Mouse (Mus musculus): Measurements from ENCODE around the gene Psenen. TPM values are rescaled to one million over a fixed set of nuclear protein-coding genes. Genes with fewer than 3 reads are reported as not detected.

The Psenen gene
- total and polyA plus RNA-seq, 3 experiments, result 123 to 190 (median 185) TPM

- DNase-seq, result peak; percentile 99
Measured at GRCm38 (mm10) chr7:30588676-30589434, 25.4 kb upstream of the Psenen start, which contains the start of gene Kmt2b. Gene Kmt2b (minus strand): TSS chr7:30588726.

- DNase-seq, result peak; percentile 73
Measured at GRCm38 (mm10) chr7:30587842-30588667, 24.6 kb upstream of the Psenen start.

DNA sequence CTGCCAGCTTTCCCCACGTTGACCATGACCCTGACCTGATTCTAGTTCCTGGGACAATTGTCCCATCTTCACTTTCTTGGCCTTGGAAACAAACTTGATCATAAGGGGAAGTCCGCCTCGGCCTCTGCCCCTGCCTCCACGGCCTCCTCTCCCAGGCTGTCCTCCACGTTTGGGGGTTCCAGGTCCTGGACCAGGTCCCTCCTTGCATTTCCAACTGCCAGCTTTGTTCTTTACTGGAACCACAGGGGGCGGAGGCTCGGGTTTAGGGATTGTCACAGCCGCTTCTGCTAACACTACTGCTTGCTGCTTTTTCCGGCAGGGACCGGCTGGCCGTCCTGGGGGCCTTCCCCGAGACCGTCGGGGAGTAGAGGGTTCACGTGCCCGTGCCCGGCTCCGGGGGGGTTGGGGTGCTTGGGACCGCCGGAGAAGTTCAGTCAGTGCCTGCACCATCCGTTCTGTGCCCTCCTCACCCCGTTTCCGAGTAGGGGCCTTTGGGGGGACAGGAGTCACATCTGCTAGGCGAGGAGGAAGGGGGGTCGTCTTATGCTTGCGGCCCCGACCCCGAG lies 23.1 kb upstream of the Psenen start:
- no peak for DNase-seq

DNA sequence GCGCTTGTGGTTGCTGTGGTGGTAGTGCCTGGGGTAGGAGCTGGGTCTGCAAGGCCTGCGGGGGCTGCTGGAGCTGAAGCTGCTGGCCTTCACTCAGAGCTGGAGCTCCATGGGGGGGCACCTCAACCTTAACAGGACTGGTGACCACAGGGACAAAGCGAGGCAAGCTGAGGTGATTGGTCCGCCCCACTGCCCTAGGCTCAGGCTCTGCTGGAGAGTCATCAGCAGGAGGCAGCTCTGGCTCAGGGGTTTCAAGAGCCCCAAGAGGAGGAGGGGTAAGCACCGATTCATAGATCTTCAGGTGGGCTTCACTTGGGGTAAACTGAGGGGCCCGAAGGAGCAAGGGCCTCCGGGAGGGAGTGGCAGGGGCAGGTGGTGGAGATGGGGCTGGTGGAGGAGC lies 21.7 kb upstream of the Psenen start:
- no peak for DNase-seq

DNA sequence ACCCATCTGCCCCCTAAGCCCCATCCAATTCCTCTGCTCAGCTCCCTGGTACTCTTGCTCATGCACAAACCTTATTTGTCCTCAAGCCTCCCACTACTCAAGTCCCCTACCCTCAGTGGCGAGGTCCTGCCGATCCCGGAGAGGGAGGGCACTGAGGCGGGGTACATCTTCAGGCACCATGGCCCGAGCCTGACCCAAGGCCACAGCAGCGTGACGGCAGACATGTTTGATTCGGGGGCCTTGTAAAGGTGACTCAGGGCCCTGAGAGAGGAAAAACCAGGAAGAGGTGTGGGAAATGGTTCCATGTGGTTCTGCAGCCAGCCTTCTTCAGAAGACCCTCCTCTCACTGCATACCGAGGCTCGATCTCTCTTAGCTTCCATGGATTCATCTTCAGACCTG lies 20.9 kb upstream of the Psenen start:
- no peak for DNase-seq

GRCm38 (mm10) chr7:30581547-30581946 lies 18.1 kb upstream of the Psenen start:
- DNase-seq, result no peak

DNA sequence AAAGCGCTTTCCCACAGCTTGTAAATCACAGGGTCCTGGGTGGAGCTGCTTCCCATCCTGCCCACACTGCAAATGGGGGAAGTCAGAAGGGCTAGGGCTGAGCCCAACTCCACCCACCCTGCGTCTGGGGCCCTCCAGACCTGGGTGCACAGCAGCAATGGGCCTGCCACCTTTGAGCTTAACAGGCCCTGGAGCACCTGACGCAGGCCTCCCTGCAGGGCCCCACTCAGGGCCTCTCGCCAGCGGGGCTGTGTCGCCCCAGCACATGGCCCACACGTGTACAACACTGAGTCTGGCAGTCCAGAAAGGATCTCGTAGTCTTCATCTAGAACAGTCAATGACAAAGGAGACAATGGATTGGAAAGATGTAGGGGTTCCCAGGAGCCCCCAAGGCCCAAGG lies 16.5 kb upstream of the Psenen start:
- no peak for DNase-seq

DNA sequence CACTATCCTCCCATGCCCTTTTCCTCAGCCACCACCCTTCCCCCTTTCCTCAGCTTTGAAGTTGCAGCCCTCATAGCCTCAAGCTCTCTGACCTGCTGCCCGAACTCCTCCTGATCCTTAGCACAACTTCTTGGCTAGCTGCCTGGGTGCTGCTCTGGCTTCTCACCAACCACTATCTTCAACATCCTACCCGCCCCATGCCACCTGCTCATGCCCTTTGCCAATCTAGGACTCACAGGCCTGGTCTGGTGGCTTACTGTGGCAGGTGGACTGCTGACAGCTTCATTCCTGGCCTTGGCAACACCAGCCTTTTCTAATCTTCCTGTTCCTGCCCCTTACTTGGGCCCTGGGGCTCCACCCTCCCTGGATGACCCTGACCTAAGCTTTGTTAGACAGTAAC lies 9.5 kb upstream of the Psenen start:
- peak; percentile 77 for DNase-seq

DNA sequence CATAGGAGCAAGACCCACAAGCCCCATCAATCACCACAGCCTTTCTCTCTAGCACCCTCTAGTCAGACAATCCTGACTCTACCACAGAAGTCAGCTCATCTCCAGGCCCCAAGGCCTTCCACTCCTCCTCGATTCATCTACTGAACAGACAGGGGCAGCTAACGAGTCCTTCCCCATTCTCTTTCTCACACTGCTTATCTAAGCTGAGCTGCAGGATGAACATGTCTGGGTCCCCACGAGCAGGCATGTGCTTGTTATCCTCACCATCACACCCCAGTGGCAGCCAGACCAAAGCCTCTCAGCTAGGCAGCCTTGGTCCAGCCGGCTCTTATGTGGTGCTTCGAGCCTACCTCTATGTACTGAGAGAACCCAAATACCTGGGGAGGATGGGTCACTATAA lies 9.0 kb upstream of the Psenen start:
- no peak for DNase-seq

GRCm38 (mm10) chr7:30567555-30567954 lies 4.1 kb upstream of the Psenen start:
- no peak for DNase-seq

DNA sequence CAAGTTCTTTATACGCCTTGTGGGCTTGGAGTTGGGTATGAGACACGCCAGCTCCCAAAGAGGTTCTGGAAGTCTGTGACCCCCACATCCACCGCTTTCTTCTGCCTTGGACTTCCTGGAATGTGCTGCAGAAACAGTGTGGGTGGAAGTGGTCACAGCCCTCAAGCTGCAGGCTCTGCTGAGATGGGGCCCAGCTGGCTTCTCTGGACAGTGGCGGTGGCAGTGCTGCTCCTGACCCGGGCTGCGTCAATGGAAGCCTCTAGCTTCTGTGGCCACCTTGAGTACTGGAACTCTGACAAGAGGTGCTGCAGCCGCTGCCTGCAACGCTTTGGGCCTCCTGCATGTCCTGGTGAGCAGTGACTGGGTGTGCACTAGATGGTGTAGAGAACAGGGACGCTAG lies 2.6 kb upstream of the Psenen start:
- DNase-seq, result no peak

DNA sequence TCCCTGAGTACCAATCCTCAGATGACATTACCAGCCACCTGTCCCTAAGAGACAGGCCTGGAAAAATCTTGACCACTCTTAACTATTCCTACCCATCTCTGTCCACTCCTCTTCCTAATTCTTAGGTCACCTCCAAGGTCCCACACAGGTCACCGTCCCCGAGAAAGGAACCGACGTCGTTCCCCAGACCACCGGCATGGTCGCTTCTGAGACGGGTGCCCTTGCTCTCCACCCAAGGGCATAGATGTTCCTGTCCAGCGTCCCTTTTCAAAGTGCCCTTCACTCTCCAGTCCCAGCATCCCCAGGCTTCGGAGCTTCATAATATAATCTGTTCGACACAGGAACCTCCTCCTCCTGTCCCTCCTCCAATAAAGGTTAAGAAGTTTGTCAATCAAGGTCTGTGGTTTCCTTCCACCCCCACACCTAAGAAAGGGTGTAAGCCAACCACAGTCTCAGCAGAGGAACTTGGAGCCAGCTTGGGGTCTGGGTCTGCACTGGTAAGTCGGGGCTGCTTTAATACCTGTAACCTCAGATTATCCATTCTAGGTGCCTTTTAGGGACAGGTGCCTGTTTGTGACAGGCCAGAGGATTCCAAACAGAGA lies 1.6 kb upstream of the Psenen start, which contains the start of gene Igflr1:
Gene Igflr1, plus strand, starts transcription at position 458 of the 602 bp plus-strand sequence.
- DNase-seq, result no peak

DNA sequence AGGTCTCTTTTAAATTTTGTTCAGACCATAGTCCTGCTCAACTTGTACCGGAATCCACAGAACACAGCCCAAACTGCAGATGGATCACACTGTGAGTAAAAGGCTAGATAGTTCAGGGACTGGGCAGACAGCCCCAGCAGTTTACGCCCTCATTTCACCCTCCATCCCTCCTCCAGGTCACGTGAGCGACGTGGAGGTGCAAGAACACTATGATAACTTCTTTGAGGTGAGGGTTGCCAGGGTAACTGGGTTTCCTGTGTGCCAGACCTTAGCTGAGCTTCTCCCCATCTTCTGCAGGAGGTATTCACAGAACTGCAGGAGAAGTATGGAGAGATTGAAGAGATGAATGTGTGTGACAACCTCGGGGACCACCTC lies 466 bp upstream of the Psenen start:
- DNase-seq, result no peak

DNA sequence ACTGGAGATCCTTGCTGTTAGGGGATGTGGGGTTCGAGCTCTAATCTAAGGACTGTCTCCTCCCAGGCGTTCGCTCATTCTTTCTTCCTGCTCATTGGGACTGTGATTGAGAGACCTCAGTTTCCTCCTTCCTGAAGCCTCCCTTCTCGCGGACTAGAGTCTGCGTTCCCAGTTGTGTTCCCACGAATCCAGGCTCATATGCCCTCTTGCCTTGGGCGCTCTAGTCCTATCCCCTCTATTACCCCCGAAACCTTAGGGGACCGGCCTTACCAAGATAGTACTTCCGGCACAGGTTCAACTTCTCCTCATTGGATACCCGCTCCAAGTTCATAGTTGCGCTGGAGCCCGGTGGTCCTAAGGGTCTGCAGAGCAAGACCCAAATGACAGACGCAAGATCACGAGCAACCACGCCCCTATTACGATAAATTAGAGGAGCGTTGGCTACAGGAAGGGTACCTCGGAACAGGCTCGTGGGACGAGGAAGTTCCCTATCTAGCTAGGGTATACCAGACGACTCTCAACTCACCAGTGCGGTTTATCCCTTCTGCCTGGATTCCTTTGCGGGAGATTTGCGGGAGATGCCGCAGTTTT lies 806 bp downstream of the Psenen start:
- DNase-seq, result no peak

DNA sequence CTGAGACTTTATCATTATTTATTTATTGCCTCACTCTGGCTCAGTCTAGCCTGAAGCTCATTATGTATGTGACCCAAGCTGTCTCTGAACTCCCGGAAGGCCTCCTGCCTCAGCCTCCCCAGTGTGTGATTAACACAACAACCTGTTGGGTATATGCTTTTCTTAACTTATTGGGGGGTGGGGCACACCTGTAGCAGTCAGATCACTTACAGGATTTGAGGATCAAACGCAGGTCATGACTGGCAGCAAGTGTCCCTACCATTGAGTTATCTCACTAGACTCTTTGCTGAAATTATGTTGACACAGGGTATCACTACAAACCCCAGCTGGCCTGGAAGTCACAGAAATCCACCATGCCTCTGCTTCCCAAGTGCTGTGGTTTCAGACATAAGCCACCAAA lies 3.1 kb downstream of the Psenen start:
- no peak for DNase-seq

GRCm38 (mm10) chr7:30559443-30559954 lies 3.9 kb downstream of the Psenen start, which contains the start of gene Lin37:
Gene Lin37 (minus strand): TSS chr7:30559838.
- DNase-seq, result peak; percentile 99

DNA sequence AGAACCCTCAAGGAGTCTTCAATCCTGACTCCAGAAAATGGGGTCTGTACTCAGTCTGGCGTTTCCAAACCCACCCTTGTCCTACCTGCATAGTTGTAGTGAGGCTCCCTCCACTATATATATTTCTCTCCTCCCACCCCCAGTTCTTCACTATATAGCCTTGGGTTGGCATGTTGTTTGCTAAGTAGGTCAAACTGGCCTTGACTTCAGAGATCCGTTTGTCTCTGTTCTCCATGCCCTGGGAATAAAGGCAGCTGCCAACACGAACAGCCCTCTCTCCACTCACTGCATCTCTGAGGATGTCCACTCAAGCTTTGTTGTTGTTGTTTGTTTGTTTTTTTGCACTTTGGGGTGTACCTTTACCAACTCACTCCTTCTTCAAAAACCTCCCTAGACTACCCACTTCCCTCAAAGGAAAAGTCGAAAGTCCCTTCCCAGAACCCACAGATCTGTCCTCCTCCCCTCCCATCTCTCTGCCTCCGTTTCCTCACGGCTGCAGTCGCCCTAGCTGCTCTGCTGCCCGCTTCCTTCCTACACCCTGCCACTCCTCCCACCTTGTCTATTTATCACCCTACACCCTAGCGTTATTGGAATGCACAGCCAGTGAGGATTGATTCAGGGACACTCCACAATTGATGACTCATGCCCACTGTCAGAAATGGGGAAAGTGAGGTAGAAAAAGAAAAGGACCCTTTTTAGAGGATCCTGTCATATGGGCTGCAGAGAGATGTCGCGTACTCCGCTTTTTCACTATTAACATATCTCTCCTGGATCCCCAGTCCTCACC lies 4.6 kb downstream of the Psenen start:
- no peak for DNase-seq

GRCm38 (mm10) chr7:30557901-30558514 lies 5.4 kb downstream of the Psenen start:
- peak; percentile 46 for DNase-seq

DNA sequence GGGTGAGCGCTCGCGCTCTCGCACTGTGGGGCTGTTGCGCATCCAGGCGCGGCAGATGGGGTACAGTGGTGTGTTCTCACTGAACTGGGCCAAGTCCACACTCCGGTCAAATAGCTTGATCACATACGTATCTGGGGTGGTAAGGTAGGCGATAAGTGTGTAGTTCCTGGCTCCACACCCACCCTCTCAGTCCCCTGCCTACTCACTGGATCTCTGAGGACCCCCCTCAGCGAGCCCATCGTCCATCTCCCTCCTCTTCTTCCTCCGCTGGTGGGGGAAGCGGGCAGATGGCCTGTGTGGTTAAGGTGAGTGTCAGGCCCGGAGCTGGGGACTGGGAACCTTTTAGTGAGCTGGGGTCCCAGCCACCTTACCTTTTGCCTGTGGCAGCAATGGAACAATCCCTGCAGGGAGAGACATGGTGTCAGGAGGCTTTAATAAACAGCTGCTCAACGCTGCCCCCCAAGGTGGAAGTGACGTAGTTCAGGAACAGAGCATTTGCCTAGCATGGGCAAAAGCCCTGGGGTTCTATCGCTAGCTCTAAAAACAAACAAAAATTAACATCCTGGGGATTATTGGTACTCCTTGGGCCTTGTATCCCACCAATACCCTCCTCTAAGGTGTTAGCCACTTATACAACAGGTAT lies 6.4 kb downstream of the Psenen start:
- DNase-seq, result no peak
